Mouse (Mus musculus): Measurements from ENCODE around the gene Ulk1. TPM values are rescaled to one million over a fixed set of nuclear protein-coding genes. Genes with fewer than 3 reads are reported as not detected.

Ulk1 gene
- polyA plus RNA-seq, 2 experiments, result 13.3 to 18.3 TPM

DNA sequence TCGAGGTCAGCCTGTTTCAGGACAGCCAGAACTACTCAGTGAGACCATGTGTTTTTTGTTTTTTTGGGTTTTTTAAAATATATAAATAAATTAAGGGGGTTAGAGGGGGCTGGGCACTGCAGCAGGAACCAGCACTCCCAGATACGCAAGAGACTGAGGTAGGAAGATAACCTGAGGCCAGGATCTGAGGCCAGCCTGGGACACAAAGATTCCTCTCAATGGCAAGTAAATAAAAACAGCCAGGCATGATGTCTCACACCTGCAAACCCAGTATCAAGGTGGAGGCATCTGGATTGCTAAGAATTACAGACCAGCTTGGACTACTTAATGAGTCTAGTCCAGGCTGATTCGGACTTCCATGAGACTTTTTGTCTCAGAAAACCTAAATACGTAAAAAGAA, 40.6 kb downstream of the Ulk1 start:
- Histone ChIP-seq H3K36me3 (replicated peaks; ENCODE audit: control insufficient read depth, insufficient read depth, low read depth) (peaks cover 23% of the 10 kb centered on the region), H3K9me3 (ENCODE audit: control insufficient read depth, low read length) (no peaks in the 10 kb centered on the region), H3K27me3 (ENCODE audit: control insufficient read depth, insufficient read depth, low read length) (no peaks in the 10 kb centered on the region), H3K4me2 (ENCODE audit: low read depth) (peak overlapping the region; percentile 91), H3K4me1 (replicated peaks; ENCODE audit: control insufficient read depth in 2 of 2, insufficient read depth in 2 of 2, low read length in 1 of 2) (peaks cover 15 to 17% of the 10 kb centered on the region in 2 experiments), H3K9ac (replicated peaks) (peak overlapping the region; percentile 81), H3K4me3 (ENCODE audit: insufficient read depth in 1 of 2, low read depth in 2 of 2, low read length in 2 of 2) (peak overlapping the region; percentile 76 to 99), H3K27ac (peak overlapping the region; percentile 83)
- ATAC-seq (ENCODE audit: insufficient read depth), result no peak
- peak in 2 of 3 experiments; percentile 47 to 50 for DNase-seq (ENCODE audit: low read depth in 3 of 3, low spot score in 3 of 3)
- TF ChIP-seq EP300 (IDR thresholded peaks at IDR 0.05; ENCODE audit: low read depth) (no peak; the same call in 1 of the 2 replicates), CTCF (IDR thresholded peaks at IDR 0.05; ENCODE audit: low read depth) (no peak)
- 31% methylated on average over 4 of the region's 4 CpGs for WGBS (ENCODE audit: insufficient replicate concordance)

DNA sequence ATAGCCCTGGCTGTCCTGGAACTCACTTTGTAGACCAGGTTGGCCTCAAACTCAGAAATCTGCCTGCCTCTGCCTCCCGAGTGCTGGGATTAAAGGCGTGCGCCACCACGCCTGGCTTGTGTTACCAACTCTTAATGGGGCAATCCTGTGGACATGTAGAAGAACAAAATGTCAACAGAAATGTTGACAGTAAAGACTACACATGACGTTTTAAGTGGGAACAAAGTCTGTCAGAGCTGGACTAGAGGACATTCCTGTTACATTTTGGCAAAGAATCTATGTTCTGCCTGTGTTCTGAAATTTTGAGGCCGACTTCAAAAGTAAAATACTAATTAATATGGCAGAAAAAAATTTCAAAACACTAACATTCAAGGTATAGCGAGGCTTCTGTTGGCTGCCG, 46.0 kb downstream of the Ulk1 start:
- no peak overlapping the region for H3K27ac ChIP-seq
- ATAC-seq (ENCODE audit: insufficient read depth) (no peak), DNase-seq (ENCODE audit: low read depth in 3 of 3, low spot score in 3 of 3) (no peak)
- H3K9ac ChIP-seq (replicated peaks), result no peak overlapping the region
- H3K36me3 ChIP-seq (replicated peaks; ENCODE audit: control insufficient read depth, insufficient read depth, low read depth), result peaks cover 9% of the 10 kb centered on the region; the same call in 1 of the 2 replicates
- TF ChIP-seq EP300 (IDR thresholded peaks at IDR 0.05; ENCODE audit: low read depth) (no peak), CTCF (IDR thresholded peaks at IDR 0.05; ENCODE audit: low read depth) (no peak)
- no peak overlapping the region for H3K4me2 ChIP-seq (ENCODE audit: low read depth)
- H3K27me3 ChIP-seq (ENCODE audit: control insufficient read depth, insufficient read depth, low read length), result no peaks in the 10 kb centered on the region
- 83% methylated on average over 8 of the region's 8 CpGs for WGBS (ENCODE audit: insufficient replicate concordance)
- H3K9me3 ChIP-seq (ENCODE audit: control insufficient read depth, low read length), result no peaks in the 10 kb centered on the region
- no peak overlapping the region for H3K4me3 ChIP-seq (ENCODE audit: insufficient read depth in 1 of 2, low read depth in 2 of 2, low read length in 2 of 2)
- H3K4me1 ChIP-seq (replicated peaks; ENCODE audit: control insufficient read depth in 2 of 2, insufficient read depth in 2 of 2, low read length in 1 of 2), result peaks cover 11 to 14% of the 10 kb centered on the region in 2 experiments

GRCm38 (mm10) chr5:110745021-110745420, 64.9 kb downstream of the Ulk1 start:
- DNase-seq (ENCODE audit: low read depth in 3 of 3, low spot score in 3 of 3) (no peak), ATAC-seq (ENCODE audit: insufficient read depth) (no peak)

DNA sequence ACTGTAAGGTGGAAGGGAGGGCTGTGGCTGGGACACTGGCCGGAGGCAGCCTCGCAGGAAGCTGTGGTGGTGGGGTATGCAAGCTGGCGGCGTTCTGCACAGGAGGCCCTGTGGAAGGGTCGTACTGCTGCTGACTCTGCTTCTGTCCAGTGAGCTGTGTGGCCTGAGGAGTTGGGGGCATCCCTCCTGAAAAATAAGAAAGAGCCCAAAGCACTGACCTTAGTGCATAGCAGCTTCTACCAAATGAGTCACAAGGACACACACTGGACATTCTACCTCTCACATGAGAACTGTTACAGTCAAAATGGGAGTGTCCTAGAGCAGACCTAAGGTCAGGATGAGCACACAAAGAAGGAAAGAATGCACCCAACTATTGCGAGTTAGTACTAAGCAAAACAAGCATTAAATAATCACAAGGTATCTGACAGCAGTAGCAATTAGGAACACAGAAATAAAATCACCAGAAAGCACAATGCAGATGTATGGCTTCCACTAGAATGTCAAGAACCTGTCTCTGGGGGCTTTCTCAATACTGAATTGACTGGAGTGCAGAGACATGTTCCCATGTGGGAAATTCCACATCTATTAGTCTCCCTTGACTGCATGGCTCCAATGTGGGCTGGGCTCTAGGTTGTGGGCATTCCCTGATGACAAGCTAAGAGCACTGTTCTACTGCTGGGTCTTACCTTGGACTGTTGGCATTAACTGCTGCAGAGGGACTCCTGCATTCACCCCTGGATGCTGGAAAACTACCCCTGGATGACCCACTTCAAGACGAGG, 70.2 kb downstream of the Ulk1 start:
- Histone ChIP-seq H3K4me2 (ENCODE audit: low read depth) (no peak overlapping the region), H3K9ac (replicated peaks) (no peak overlapping the region), H3K36me3 (replicated peaks; ENCODE audit: control insufficient read depth, insufficient read depth, low read depth) (peaks cover 32% of the 10 kb centered on the region), H3K4me1 (replicated peaks; ENCODE audit: control insufficient read depth in 2 of 2, insufficient read depth in 2 of 2, low read length in 1 of 2) (no peaks in the 10 kb centered on the region), H3K4me3 (ENCODE audit: insufficient read depth in 1 of 2, low read depth in 2 of 2, low read length in 2 of 2) (no peak overlapping the region), H3K9me3 (ENCODE audit: control insufficient read depth, low read length) (no peaks in the 10 kb centered on the region), H3K27ac (no peak overlapping the region), H3K27me3 (ENCODE audit: control insufficient read depth, insufficient read depth, low read length) (no peaks in the 10 kb centered on the region)
- 71% methylated on average over 7 of the region's 7 CpGs for WGBS (ENCODE audit: insufficient replicate concordance)
- DNase-seq (ENCODE audit: low read depth in 3 of 3, low spot score in 3 of 3) (no peak), ATAC-seq (ENCODE audit: insufficient read depth) (no peak)
- TF ChIP-seq EP300 (IDR thresholded peaks at IDR 0.05; ENCODE audit: low read depth), result no peak
- TF ChIP-seq CTCF (IDR thresholded peaks at IDR 0.05; ENCODE audit: low read depth), result no peak

More at GRCm38 (mm10) chr5:110745021-110745420, 64.9 kb downstream of the Ulk1 start:
- Histone ChIP-seq H3K9me3 (ENCODE audit: control insufficient read depth, low read length) (no peaks in the 10 kb centered on the region), H3K4me3 (ENCODE audit: insufficient read depth in 1 of 2, low read depth in 2 of 2, low read length in 2 of 2) (no peak overlapping the region), H3K36me3 (replicated peaks; ENCODE audit: control insufficient read depth, insufficient read depth, low read depth) (no peaks in the 10 kb centered on the region; the same call in 1 of the 2 replicates), H3K4me1 (replicated peaks; ENCODE audit: control insufficient read depth in 2 of 2, insufficient read depth in 2 of 2, low read length in 1 of 2) (no peaks in the 10 kb centered on the region), H3K4me2 (ENCODE audit: low read depth) (no peak overlapping the region), H3K27me3 (ENCODE audit: control insufficient read depth, insufficient read depth, low read length) (no peaks in the 10 kb centered on the region), H3K27ac (no peak overlapping the region), H3K9ac (replicated peaks) (no peak overlapping the region)
- WGBS (ENCODE audit: insufficient replicate concordance), result 66% methylated on average over 1 of the region's 1 CpGs
- TF ChIP-seq EP300 (IDR thresholded peaks at IDR 0.05; ENCODE audit: low read depth) (no peak), CTCF (IDR thresholded peaks at IDR 0.05; ENCODE audit: low read depth) (no peak)

GRCm38 (mm10) chr5:110735606-110736005, 74.3 kb downstream of the Ulk1 start:
- no peaks in the 10 kb centered on the region for H3K27me3 ChIP-seq (ENCODE audit: control insufficient read depth, insufficient read depth, low read length)
- no peak overlapping the region for H3K9ac ChIP-seq (replicated peaks)
- no peaks in the 10 kb centered on the region for H3K9me3 ChIP-seq (ENCODE audit: control insufficient read depth, low read length)
- DNase-seq (ENCODE audit: low read depth in 3 of 3, low spot score in 3 of 3) (no peak), ATAC-seq (ENCODE audit: insufficient read depth) (no peak)
- H3K4me2 ChIP-seq (ENCODE audit: low read depth), result no peak overlapping the region
- H3K4me3 ChIP-seq (ENCODE audit: insufficient read depth in 1 of 2, low read depth in 2 of 2, low read length in 2 of 2), result no peak overlapping the region
- H3K4me1 ChIP-seq (replicated peaks; ENCODE audit: control insufficient read depth in 2 of 2, insufficient read depth in 2 of 2, low read length in 1 of 2), result no peaks in the 10 kb centered on the region
- 82% methylated on average over 1 of the region's 1 CpGs for whole genome bisulfite sequencing (ENCODE audit: insufficient replicate concordance)
- TF ChIP-seq EP300 (IDR thresholded peaks at IDR 0.05; ENCODE audit: low read depth), result no peak
- no peak for TF ChIP-seq CTCF (IDR thresholded peaks at IDR 0.05; ENCODE audit: low read depth)
- H3K27ac ChIP-seq, result no peak overlapping the region
- peaks cover 62% of the 10 kb centered on the region for H3K36me3 ChIP-seq (replicated peaks; ENCODE audit: control insufficient read depth, insufficient read depth, low read depth)

Other genes starting within 250 kb of the Ulk1 start
- gene Noc4l, start 156.7 kb downstream of the Ulk1 start, polyA plus RNA-seq (2012; rRNA removed), result 56.0 and 61.8 TPM in 2 replicates
- 36.9 and 40.3 TPM in 2 replicates for gene Noc4l, start 156.7 kb downstream of the Ulk1 start, polyA plus RNA-seq (2014; fragmentation: Nextera tagmentation; extraction: Ambion mirVana)
- gene Ddx51, start 156.6 kb downstream of the Ulk1 start, polyA plus RNA-seq (2012; rRNA removed), result 6.8 and 9.1 TPM in 2 replicates
- 9.2 and 13.4 TPM in 2 replicates for gene Ddx51, start 156.6 kb downstream of the Ulk1 start, polyA plus RNA-seq (2014; fragmentation: Nextera tagmentation; extraction: Ambion mirVana)
- 14.7 and 18.2 TPM in 2 replicates for gene Ep400, start 39.4 kb downstream of the Ulk1 start, polyA plus RNA-seq (2012; rRNA removed)
- 15.2 and 15.3 TPM in 2 replicates for gene Ep400, start 39.4 kb downstream of the Ulk1 start, polyA plus RNA-seq (2014; fragmentation: Nextera tagmentation; extraction: Ambion mirVana)
- gene Pus1, start 29.4 kb downstream of the Ulk1 start, polyA plus RNA-seq (2012; rRNA removed), result 20.0 and 23.9 TPM in 2 replicates
- 17.2 and 18.8 TPM in 2 replicates for gene Pus1, start 29.4 kb downstream of the Ulk1 start, polyA plus RNA-seq (2014; fragmentation: Nextera tagmentation; extraction: Ambion mirVana)
- gene Hscb, start 29.7 kb upstream of the Ulk1 start, polyA plus RNA-seq (2012; rRNA removed), result 18.0 and 28.8 TPM in 2 replicates
- 50.0 and 55.7 TPM in 2 replicates for gene Hscb, start 29.7 kb upstream of the Ulk1 start, polyA plus RNA-seq (2014; fragmentation: Nextera tagmentation; extraction: Ambion mirVana)
- 19.9 and 26.2 TPM in 2 replicates for gene Chek2, start 29.9 kb upstream of the Ulk1 start, polyA plus RNA-seq (2012; rRNA removed)
- gene Chek2, start 29.9 kb upstream of the Ulk1 start, polyA plus RNA-seq (2014; fragmentation: Nextera tagmentation; extraction: Ambion mirVana), result 26.7 and 31.2 TPM in 2 replicates
- gene Ttc28, start 69.7 kb upstream of the Ulk1 start, polyA plus RNA-seq (2012; rRNA removed), result 0.36 and 0.48 TPM in 2 replicates
- 0.81 and 1.00 TPM in 2 replicates for gene Ttc28, start 69.7 kb upstream of the Ulk1 start, polyA plus RNA-seq (2014; fragmentation: Nextera tagmentation; extraction: Ambion mirVana)